Comparison of ENCODE assay signal across 8 mouse cellular contexts in the genomic region with DNA sequence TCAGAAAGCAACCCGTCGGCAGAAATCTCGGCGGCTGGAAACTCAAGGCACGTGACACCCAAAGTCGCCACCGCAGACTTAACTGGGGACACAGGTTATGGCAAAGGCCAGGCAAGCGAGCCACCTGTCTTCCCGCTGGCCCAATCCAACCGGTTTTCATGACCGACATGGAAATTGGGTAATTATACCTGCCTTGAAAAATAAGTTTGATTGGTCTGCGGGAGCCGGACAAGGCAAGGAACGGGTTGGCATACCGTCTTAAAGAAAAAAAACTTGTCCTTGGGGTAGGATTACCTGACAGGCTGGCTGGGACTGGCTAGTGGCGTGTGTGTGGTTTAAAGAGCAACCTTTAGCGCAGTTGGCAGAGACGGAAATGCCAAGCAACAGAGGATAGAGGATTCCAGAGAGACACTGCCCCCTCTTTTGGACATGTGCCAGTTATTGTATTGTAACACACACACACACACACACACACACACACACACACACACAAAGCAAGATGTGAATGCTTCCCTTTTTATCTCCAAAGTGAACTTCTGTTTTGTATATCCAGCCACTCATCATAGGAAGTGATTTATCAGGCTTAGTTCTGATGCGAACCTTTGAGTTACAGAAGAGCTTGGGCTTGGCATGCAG. TPM values are rescaled to one million over a fixed set of nuclear protein-coding genes. Genes with fewer than 3 reads are reported as not detected.
DNase-seq lines count a peak whose midpoint lies in the region; ATAC-seq lines count a peak whose summit lies in the region.

No protein-coding gene starts in this region.

- no peak for ATAC-seq in heart, embryonic 12.5 days (ENCODE audit: insufficient number of reproducible peaks, low FRiP score)
- ATAC-seq in limb, embryonic 11.5 days (ENCODE audit: insufficient number of reproducible peaks, low FRiP score, low TSS enrichment, low read depth) = no peak
- ATAC-seq in neutrophil, adult 5-6 weeks (ENCODE audit: extremely low read depth, insufficient number of reproducible peaks, low FRiP score, poor library complexity, severe bottlenecking) = peak; percentile 20; the same call in 1 of the 2 replicates

- peak; percentile 30 for DNase-seq in ovary, postnatal 36 days (ENCODE audit: low spot score)
- DNase-seq in ovary, adult 18-20 months (ENCODE audit: low spot score) = no peak
- DNase-seq in limb, embryonic 11.5 days (ENCODE audit: low spot score) = peak; percentile 46
- no peak for DNase-seq in spleen, postnatal 10 days (ENCODE audit: low spot score in 2 of 2)
- DNase-seq in layer of hippocampus, postnatal 36 days = no peak
- DNase-seq in right cerebral cortex, postnatal 14 days = no peak

- H3K9me3 ChIP-seq in heart, embryonic 12.5 days (replicated peaks) = no peaks in the 10 kb centered on the region
- no peaks in the 10 kb centered on the region for H3K9me3 ChIP-seq in limb, embryonic 11.5 days (ENCODE audit: control insufficient read depth, low read length)

- H3K27ac ChIP-seq in heart, embryonic 12.5 days (ENCODE audit: poor library complexity, severe bottlenecking) = no peak overlapping the region
- no peak overlapping the region for H3K27ac ChIP-seq in limb, embryonic 11.5 days (replicated peaks; ENCODE audit: low read depth, low read length)

- H3K36me3 ChIP-seq in heart, embryonic 12.5 days = no peaks in the 10 kb centered on the region
- no peaks in the 10 kb centered on the region for H3K36me3 ChIP-seq in limb, embryonic 11.5 days (ENCODE audit: control insufficient read depth, insufficient read depth, low read length)

- WGBS in heart, embryonic 12.5 days = 28% methylated on average over 19 of the region's 19 CpGs
- WGBS in limb, embryonic 11.5 days = 40% methylated on average over 19 of the region's 19 CpGs

- no peak overlapping the region for H3K4me3 ChIP-seq in heart, embryonic 12.5 days
- H3K4me3 ChIP-seq in limb, embryonic 11.5 days (ENCODE audit: low read depth, low read length) = no peak overlapping the region

- H3K4me2 ChIP-seq in heart, embryonic 12.5 days = peak overlapping the region; percentile 55
- peak overlapping the region; percentile 18; the same call in 1 of the 2 replicates for H3K4me2 ChIP-seq in limb, embryonic 11.5 days (ENCODE audit: low read depth, severe bottlenecking)

- 0 out of 2 replicates have a peak overlapping the region, but pooled peaks have one; percentile 9 for H3K9ac ChIP-seq in heart, embryonic 12.5 days
- H3K9ac ChIP-seq in limb, embryonic 11.5 days (ENCODE audit: low read length) = no peak overlapping the region

- no peaks in the 10 kb centered on the region for H3K27me3 ChIP-seq in heart, embryonic 12.5 days (replicated peaks)
- H3K27me3 ChIP-seq in limb, embryonic 11.5 days (ENCODE audit: control insufficient read depth, insufficient read depth, low read length) = no peaks in the 10 kb centered on the region

- H3K4me1 ChIP-seq in heart, embryonic 12.5 days (replicated peaks) = peaks cover 25% of the 10 kb centered on the region
- peaks cover 8% of the 10 kb centered on the region for H3K4me1 ChIP-seq in limb, embryonic 11.5 days (ENCODE audit: control insufficient read depth, insufficient read depth, low read length)

RNA-seq across cellular contexts. Expression of a gene that starts 3.2 kb away (rescaled TPM):
- polyA plus RNA-seq in heart, embryonic 12.5 days (2016; fragmentation: Nextera tagmentation; extraction: Ambion mirVana) = 13.4 and 14.3 TPM in 2 replicates
- polyA plus RNA-seq in limb, embryonic 11.5 days (2014; fragmentation: Nextera tagmentation; extraction: Ambion mirVana) = 8.5 and 9.2 TPM in 2 replicates
- 43.0 and 46.2 TPM in 2 replicates for total RNA-seq in neutrophil, adult 5-6 weeks (2017)
- 10 to 100 TPM; 41.1 to 43.6 TPM for total RNA-seq in layer of hippocampus, postnatal 36 days (2021)

RNA-seq across cellular contexts. Expression of a gene that starts 16.7 kb away (rescaled TPM):
- 2.7 and 3.2 TPM in 2 replicates for polyA plus RNA-seq in heart, embryonic 12.5 days (2016; fragmentation: Nextera tagmentation; extraction: Ambion mirVana)
- 3.6 and 4.0 TPM in 2 replicates for polyA plus RNA-seq in limb, embryonic 11.5 days (2014; fragmentation: Nextera tagmentation; extraction: Ambion mirVana)
- 27.6 and 39.9 TPM in 2 replicates for total RNA-seq in neutrophil, adult 5-6 weeks (2017)
- 10 to 100 TPM; 11.5 to 14.5 TPM for total RNA-seq in layer of hippocampus, postnatal 36 days (2021)

Comparison
In these comparisons a context has a peak if more than half of its experiments do, and no peak if none do; other contexts are left out.
1. DNase-seq: peak in ovary, postnatal 36 days (single experiment) and limb, embryonic 11.5 days (single experiment); none in ovary, adult 18-20 months (single experiment), spleen, postnatal 10 days (0 of 2), layer of hippocampus, postnatal 36 days (0 of 2) and right cerebral cortex, postnatal 14 days (single experiment).